Mouse (Mus musculus) layer of hippocampus, postnatal 25 days (tissue): ENCODE data around the gene Rbms3. TPM values are rescaled to one million over a fixed set of nuclear protein-coding genes. Genes with fewer than 3 reads are reported as not detected.

Experiments
- DNase-seq, 2 experiments: peaks; one replicate each; pipeline ENCODE4 v3.0.0; 2022; ENCODE audit warnings: mixed read lengths in 2 of 2, low spot score in 1 of 2; ENCODE audit errors: extremely low spot score in 1 of 2
- total RNA-seq, 2 experiments: library from RNA; stranded (reverse); gene quantifications; 2 replicates each; pipeline ENCODE4 v1.2.3; 2021

The Rbms3 gene
- total RNA-seq, 2 experiments from 2014 or later, result 15.1 to 15.7 TPM

GRCm38 (mm10) chr9:117126816-117127215 is 502.9 kb downstream of the Rbms3 start:
- DNase-seq, result no peak

DNA sequence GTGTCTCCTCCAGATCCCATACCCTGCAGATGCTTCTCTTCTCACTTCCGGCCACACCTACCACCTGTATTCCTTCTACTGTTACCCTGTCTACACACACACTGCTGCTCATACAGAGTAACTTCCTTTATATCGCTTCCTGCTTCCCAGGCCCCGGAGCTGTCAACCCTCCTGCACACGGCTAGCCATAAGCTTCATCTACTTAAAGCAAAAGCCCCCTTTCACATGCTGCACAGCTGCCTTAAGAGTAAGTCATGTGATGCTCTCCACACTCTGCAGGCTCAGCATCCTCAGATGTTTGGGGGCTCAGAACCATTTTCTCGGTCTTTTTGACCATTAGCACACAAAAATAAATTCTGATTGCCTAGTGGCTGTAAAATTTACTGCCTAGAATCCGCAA is 503.9 kb downstream of the Rbms3 start:
- DNase-seq, result no peak

DNA sequence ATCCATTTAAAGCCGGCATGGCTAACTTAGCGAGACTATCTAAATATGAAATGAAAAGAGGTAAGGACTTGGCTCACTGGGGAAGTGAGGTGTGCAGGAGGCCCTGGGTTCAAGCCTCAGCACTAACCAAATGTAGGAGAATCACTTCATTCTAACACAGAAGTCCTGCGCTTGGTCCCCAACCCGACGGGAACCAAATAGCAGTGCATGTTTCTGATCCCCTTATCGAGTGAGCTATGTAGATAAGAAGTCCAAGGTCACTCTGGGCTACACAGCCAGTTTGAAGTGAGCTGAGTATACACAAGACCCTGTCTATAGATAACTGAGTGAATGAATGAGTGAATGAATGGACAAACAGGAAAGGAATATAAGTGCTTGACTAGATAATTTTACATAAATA is 508.1 kb downstream of the Rbms3 start:
- DNase-seq, result no peak

DNA sequence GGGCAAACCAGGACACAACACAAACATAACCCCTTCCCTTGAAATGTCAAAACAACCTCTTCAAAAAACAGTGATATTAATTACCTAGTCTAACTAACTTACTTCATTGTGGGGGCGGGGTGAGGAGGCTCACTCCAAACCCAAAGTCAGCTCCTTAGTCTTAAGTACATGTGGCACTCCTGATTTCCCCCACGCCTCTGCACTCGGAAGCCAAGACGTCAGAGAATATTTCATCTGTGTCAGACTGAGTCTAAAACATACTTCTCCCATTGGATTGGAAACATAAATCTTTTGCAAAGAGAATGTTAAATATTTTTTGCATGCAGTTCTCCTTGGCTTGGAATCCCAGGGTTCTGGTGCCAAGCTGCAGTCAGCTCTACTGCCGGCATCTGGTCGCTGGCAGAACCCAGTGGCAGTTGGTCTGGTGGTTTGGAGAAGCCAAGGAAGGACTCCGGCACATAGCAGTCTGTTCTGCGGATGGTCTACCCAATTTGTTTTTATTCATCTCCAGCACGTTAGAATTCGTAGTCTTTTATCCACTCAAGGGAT is 512.5 kb downstream of the Rbms3 start:
- peak in 1 of 2 experiments; percentile 15 for DNase-seq

DNA sequence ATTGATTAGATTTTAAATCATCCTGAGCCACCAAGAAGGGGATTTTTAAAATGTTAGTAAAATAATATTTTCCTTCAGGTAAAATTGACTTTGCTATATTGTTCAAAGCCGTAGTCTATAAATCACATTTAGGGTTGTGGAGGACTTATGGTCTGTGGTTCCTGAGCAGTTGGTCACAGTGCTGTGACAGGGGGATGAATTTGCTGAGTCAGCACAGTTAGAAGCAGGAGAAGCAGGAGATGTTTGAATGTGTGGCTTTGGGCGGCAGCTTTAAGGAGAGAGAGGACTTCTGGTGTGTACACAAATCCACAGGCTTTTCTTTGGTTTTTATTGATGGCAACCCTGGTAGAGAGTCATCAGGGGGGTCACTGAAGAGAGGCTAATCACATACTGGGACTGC is 514.1 kb downstream of the Rbms3 start:
- no peak for DNase-seq

GRCm38 (mm10) chr9:117113592-117113991 is 516.1 kb downstream of the Rbms3 start:
- no peak for DNase-seq

- DNase-seq, result no peak
These were observed 521.8 kb downstream of the Rbms3 start for GRCm38 (mm10) chr9:117107926-117108325.

- DNase-seq, result no peak
These were observed 527.3 kb downstream of the Rbms3 start for GRCm38 (mm10) chr9:117102198-117102930.

DNA sequence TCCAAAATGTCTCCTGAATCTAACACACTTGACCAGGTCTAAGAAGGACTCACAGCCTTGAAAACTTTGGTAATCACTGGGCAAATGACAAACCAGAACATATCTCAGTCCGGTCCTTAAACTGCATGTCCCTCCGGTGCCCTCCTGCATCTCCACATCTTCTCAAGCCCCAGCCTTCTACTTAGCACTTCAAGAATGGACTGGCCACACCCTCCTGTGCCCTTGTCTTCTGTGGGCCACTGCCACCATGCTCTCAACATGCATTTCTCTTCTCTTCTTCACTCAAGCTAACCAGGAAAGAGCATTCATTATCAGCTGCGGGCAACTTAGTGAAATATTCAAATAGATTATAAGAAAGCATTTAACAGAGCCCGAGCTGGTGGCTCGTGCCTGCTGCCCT is 529.5 kb downstream of the Rbms3 start:
- no peak for DNase-seq

DNA sequence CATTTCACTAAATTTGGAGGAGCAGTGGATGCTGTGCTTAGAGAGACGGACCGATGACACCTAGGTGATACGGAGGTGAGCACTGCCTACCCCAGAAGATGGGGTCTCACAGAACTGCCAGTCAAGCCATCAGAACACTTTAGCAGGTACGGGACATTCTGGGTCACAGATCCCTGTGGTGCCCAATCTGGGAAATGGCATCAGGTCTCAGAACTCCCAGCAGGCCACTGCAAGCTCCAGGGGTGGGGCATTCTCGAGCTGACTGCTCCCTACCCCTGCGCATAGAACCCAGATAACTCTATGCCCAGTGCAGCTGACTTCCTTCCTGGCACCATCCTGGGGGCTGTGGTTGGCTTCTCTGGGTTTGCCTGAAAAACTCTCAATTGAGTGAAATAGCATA is 536.2 kb downstream of the Rbms3 start:
- no peak for DNase-seq

GRCm38 (mm10) chr9:117092177-117092555 is 537.5 kb downstream of the Rbms3 start:
- DNase-seq, result no peak

DNA sequence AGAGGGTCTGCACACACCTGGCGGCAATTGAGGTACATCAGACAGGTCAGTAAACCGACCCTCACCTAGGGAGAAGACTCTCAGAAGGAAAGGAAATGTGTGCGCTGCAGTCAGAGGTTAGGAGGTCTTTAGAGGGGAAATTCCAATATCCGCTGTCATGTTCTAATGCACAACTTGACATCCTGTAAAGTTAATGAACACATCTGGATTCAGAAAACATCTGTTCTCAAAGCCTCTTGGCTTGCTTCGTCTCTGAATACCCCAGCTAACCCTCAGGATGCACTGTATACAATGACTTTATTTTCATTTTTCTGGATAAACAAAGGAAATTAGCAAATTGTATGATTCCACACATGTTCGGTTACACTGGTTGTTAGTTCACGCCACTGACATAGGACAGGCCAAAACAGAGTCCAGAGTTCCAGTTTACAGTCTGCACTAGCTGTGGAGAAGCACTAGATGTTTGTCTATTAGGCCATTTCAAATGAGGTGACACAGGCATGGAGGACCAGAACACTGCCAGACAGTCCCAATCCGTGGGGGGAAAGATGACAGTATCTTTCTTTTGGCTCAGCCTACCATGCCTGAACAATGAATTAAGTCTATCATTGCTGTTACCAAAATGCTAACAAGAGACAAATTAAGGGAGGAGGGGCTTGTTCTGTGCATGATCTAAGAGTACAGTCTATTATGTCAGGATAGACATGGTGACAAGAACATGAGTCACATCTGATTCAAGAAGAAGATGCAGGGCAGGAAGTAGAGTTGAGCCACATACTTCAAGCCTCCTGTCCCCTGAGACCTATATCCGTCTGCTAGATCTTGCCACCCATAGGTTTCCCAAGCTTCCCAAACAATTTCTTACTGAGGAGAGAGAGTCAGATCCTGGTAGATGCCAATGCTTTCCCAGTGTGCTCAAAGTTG is 538.2 kb downstream of the Rbms3 start:
- DNase-seq, result no peak

DNA sequence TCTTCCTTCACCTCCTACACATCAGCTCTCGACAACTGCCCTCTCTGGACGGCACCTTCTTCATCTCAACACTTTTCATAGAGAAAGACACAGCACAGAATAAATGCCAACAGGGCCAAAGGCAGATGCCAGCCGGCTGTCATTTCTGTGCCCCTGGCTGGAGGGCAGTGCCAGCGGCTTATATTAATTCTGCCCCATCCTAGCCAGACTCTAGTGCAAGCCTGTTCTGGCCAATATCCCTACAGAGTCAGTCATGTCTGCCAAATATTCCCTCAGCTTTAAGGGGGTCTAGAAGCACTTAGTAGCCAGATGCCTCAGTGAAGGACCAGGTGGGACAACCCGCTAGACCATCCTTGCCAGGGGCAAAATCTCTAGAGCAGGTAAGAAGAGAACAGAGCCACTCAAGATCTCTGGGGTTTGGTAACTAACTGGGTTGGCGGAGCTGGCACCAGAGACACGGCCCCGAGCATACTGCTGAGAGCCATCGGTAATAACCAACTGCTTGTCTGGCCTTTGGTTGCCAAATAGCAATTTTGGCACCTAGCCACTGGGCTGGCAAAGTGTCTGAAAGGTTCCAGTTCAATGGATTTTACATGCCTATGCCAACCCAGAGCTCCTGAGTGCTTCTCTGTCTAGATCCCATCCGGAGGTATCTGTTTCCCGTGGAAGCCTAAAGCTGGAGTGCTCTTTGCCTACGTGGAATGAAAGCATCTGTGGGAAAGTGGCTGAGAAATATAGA is 540.1 kb downstream of the Rbms3 start:
- peak in 1 of 2 experiments; percentile 13 for DNase-seq

GRCm38 (mm10) chr9:117088309-117088708 is 541.4 kb downstream of the Rbms3 start:
- DNase-seq, result no peak

GRCm38 (mm10) chr9:117085706-117086105 is 544.0 kb downstream of the Rbms3 start:
- no peak for DNase-seq

GRCm38 (mm10) chr9:117084471-117084870 is 545.2 kb downstream of the Rbms3 start:
- DNase-seq, result no peak

DNA sequence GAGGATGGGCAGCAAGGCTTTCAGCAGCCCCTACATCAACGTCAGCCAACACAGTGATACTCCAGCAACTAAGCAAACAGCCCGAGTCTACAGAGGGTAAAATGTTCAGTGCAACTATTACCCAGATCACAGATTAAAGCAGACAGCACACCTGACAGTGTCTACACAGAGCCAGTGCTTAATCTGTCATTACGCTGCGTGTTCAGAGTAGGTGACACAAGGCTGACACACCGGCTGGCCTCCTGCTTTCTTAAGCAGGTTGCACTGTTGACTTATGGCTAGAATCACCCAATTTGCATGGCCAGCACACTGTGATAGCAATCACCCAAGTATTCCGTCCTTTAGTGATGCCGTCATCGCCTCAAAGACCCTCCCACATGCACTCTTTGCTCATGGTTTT is 550.2 kb downstream of the Rbms3 start:
- no peak for DNase-seq

DNA sequence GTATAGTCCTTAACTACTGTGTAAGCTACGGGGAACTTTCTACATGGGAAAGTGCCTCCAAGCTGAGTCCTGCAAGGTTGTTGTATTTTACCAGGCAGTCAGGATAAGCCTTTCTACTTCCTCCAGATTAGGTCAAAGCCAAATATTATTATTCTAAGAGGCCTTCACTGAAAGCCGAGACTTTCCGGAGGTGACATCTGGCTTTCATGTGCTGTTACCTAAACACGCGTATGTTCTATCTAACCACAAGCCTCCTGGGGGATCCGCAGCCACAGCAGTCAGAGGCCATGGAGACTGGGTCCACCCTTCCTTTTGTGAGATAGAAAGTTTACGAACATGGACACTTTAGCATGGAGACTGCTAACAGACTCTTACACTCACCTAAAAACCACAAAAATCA is 552.2 kb downstream of the Rbms3 start:
- DNase-seq, result no peak

- no peak for DNase-seq
These were observed 552.9 kb downstream of the Rbms3 start for GRCm38 (mm10) chr9:117076785-117077184.

DNA sequence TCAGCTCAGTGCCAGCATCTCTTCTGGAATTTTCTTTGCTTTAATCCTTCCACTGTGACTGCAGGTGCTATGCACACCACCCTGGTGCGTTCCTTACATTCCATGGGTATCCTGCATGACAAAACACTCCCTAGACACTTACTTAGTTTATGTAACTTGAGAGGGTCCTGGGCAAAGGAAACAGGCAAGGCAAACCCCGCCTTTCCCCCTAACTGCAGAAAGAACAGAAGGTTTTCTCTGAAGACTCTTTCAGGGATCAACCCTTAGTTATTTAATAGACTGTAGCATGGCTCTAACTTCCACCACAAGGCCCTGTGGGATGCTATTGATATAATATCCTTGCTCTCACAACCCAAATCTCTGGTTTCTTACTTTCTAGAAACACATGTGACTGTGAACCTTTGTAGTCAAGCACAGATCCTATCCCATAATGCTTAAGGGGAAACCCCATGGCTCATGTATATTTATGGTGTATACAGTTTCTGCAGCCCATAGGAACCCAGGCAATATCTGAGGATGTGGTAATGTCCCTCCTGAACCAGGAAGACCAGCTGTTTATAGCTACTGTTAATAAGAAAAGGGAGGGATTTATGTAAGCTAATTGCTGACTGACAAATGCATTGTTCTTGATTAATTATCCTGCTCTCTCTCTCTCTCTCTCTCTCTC is 557.1 kb downstream of the Rbms3 start:
- no peak for DNase-seq
